Mouse (Mus musculus): ENCODE data around the gene Zfp655. TPM values are rescaled to one million over a fixed set of nuclear protein-coding genes. Genes with fewer than 3 reads are reported as not detected.
"Not testable (repeated sequence)": the region's sequence is repeated elsewhere in the genome, so short reads cannot be mapped to it uniquely, and the experiment has no call there.

Zfp655 gene
- polyA plus RNA-seq, 1 experiment = 23.9 TPM

GRCm38 (mm10) chr5:145222840-145223239 is 8.7 kb upstream of the Zfp655 start:
- peak; percentile 45 for DNase-seq (ENCODE audit: low read depth)

DNA sequence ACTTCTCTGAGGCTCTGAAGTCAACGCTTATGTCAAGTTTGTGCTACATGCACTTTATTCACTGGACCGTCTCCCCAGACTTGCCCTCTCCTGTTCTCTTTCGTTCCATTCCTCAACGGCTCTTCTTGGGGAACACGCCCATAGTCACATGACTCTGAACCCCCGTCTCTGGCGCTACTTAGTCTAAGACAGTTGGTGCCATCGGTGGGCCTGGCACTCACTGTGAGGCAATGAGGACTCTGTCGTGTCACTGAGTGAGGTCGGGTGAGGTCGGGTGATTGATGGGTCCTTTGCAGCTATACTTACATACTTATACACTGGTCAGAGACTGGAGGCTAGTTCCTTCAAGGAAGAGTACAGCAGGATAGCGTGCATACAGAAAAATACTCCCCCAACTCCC is 8.1 kb upstream of the Zfp655 start:
- DNase-seq (ENCODE audit: low read depth) = no peak

- DNase-seq (ENCODE audit: low read depth) = no peak
Measured at GRCm38 (mm10) chr5:145226453-145226852, 5.1 kb upstream of the Zfp655 start.

DNA sequence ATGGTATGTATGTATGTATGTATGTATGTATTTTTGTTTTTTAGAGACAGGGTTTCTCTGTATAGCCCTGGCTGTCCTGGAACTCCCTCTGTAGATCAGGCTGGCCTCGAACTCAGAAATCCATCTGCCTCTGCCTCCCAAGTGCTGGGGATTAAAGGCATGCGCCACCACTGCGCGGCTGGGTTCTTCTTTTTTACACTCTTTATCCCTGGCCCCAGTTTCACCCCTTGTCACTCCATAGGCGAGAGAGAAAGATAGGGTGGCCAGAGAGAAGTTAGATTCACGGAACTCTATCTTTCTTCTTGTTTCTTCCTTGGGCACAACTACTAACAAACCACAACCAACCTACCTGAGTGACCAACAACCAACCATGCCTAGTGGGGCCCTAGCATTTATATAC is 2.2 kb upstream of the Zfp655 start:
- DNase-seq (ENCODE audit: low read depth) = not testable (repeated sequence)

DNA sequence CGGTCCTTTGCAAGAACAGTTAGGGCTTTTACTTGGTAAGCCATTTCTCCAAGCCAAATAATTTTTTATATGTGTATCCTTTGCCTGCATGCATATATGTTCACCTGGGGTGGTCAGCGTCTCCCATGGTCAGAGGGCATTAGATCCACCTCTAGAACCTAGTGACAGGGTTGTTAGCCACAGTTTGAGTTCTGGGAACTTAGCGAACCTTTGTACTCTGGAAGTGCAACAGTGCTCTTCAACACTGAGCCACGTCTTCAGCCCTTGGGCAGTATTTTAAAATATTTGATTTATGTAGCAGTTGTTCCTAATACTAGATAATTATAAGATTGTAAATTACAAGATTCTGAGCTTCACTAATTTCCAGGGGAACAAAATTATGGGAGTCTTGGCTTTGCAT is 874 bp upstream of the Zfp655 start:
- no peak for DNase-seq (ENCODE audit: low read depth)

DNA sequence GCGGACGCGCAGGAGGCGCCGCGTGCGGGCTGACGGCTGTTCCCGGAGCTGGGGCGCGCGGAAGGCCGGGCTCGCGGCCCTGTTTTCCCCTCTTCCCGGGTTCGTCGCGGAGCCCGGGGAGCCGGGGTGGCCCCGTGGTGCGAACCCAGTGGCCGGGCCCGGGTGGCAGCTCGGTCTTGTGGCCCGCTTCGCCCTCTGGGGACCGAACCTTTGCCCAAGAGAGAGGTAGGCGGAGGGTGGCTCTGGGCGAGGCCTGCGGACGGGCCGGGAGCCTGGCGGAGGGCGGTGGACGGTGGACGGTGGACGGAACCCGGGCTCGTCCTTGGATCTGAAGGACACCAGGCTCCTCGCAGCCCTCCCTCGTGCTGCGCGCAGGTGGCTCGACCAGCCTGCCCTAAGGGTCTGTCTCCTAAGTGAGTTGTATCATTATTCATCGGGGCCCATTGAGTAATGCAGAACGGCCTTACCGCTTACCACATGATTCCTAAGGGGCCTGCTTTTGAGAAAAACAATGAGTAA is 437 bp downstream of the Zfp655 start:
- DNase-seq (ENCODE audit: low read depth) = no peak

- DNase-seq (ENCODE audit: low read depth) = no peak
Measured at GRCm38 (mm10) chr5:145234636-145235035, 3.1 kb downstream of the Zfp655 start.

DNA sequence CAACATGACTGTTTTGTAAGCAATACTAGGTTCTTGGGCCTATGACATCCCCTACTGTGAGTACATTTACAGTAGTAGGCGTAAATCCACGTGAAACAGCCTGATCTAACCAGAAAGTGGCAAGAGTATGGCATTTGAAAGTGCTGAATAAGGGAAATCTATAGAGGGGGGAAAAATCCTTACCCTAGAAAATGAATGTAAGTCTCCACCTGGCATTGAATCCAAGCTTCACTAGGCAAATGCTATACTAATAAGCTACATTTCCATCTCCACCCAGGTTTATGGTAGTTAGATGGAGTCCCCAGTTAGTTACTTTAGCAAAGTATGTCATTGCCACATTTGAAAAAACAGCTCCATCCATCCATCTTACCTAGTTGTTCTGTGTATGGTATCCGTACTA is 18.0 kb downstream of the Zfp655 start:
- DNase-seq (ENCODE audit: low read depth) = no peak

DNA sequence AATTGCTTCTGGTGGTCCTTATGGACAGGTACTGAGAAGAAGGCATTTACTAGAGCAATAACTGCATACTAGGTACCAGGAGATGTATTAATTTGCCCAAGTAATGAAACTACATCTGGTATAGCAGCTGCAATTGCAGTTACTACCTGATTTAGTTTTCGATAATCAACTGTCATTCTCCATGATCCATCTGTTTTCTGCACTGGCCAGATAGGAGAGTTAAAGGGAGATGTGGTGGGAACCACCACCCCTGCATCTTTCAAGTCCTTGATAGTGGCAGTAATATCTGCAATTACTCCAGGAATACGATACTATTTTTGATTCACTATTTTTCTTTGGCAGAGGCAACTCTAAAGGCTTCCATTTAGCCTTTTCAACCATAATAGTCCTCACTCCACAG is 42.1 kb downstream of the Zfp655 start:
- DNase-seq (ENCODE audit: low read depth) = not testable (repeated sequence)

DNA sequence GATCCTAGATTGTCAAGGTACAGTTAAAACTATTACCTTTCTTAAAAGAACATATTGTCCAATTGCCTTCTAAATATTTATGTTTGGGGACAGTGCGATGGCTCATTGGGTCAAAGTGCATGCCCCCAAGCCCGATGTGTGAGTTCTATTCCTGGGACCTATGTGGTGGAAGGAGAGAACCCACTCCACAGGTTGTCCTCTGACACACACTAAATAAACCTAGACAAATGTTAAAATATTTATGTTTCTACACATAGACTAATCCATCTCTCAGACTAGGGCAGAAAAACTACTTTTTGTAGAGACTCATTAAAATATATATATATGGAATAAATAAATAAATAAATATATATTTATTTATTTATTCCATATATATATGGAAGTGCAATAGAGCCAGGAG is 48.4 kb downstream of the Zfp655 start:
- no peak for DNase-seq (ENCODE audit: low read depth)

GRCm38 (mm10) chr5:145280371-145281143 is 49.0 kb downstream of the Zfp655 start, which contains the start of gene Zscan25:
Gene Zscan25 (plus strand): TSS chr5:145280500.
- peak; percentile 49 for DNase-seq (ENCODE audit: low read depth)

GRCm38 (mm10) chr5:145288382-145288781 is 56.9 kb downstream of the Zfp655 start:
- DNase-seq (ENCODE audit: low read depth) = no peak

- DNase-seq (ENCODE audit: low read depth) = no peak
Measured at GRCm38 (mm10) chr5:145290697-145291096, 59.2 kb downstream of the Zfp655 start.

DNA sequence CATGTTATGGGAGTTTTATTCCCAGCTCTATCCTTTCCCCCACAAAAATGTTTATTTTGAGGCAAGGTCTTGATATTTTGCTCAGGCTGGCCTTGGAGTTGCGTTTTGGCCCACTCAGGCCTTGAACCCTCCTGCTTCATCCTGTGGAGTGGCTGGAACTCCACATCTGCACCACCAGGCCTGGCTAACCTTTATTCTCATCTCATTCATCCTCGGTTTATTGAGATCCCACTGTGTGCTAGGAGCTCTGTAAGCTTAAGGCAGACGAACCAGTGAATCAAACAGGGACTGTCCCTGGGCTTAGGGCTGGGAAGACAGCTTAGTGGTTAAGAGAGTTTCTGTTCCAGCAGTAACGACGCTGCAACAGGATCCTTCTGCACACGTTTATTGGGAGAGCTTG is 60.9 kb downstream of the Zfp655 start:
- DNase-seq (ENCODE audit: low read depth) = no peak

Other genes with a start within 250 kb of the Zfp655 start
- 0.13 TPM in 1 of 2 replicates, not detected in the other for gene Gm4871, start 199.0 kb upstream of the Zfp655 start, polyA plus RNA-seq (2012; rRNA removed)
- gene 1700018F24Rik, start 188.7 kb upstream of the Zfp655 start, polyA plus RNA-seq (2012; rRNA removed) = 0.53 TPM in 1 of 2 replicates, not detected in the other
- gene Arpc1a, start 147.9 kb upstream of the Zfp655 start, polyA plus RNA-seq (2012; rRNA removed) = 175 and 197 TPM in 2 replicates
- 0.05 TPM in 1 of 2 replicates, not detected in the other for gene Kpna7, start 147.7 kb upstream of the Zfp655 start, polyA plus RNA-seq (2012; rRNA removed)
- gene Arpc1b, start 117.5 kb upstream of the Zfp655 start, polyA plus RNA-seq (2012; rRNA removed) = 563 and 599 TPM in 2 replicates
- gene Pdap1, start 91.5 kb upstream of the Zfp655 start, polyA plus RNA-seq (2012; rRNA removed) = 22.7 and 25.9 TPM in 2 replicates
- 42.6 and 72.1 TPM in 2 replicates for gene Bud31, start 91.4 kb upstream of the Zfp655 start, polyA plus RNA-seq (2012; rRNA removed)
- 15.8 and 17.7 TPM in 2 replicates for gene Ptcd1, start 64.6 kb upstream of the Zfp655 start, polyA plus RNA-seq (2012; rRNA removed)
- gene Cpsf4, start 64.5 kb upstream of the Zfp655 start, polyA plus RNA-seq (2012; rRNA removed) = 24.4 and 25.7 TPM in 2 replicates
- 136 and 153 TPM in 2 replicates for gene Atp5j2, start 39.7 kb upstream of the Zfp655 start, polyA plus RNA-seq (2012; rRNA removed)
- 4.4 and 4.7 TPM in 2 replicates for gene Zkscan14, start 29.8 kb upstream of the Zfp655 start, polyA plus RNA-seq (2012; rRNA removed)
- gene Zkscan5, start 27.2 kb upstream of the Zfp655 start, polyA plus RNA-seq (2012; rRNA removed) = 8.2 and 8.4 TPM in 2 replicates
- 18.0 and 21.9 TPM in 2 replicates for gene Zscan25, start 48.8 kb downstream of the Zfp655 start, polyA plus RNA-seq (2012; rRNA removed)
- not detected in 2 replicates for gene Cyp3a57, start 113.6 kb downstream of the Zfp655 start, polyA plus RNA-seq (2012; rRNA removed)
- not detected in 2 replicates for gene Cyp3a16, start 238.0 kb downstream of the Zfp655 start, polyA plus RNA-seq (2012; rRNA removed)

Measured in gonadal fat pad, adult 2 months (tissue).